Mouse (Mus musculus): ENCODE data around the gene Aven. TPM values are rescaled to one million over a fixed set of nuclear protein-coding genes. Genes with fewer than 3 reads are reported as not detected.

Gene Aven
- polyA plus RNA-seq, 1 experiment from 2014 or later = 8.7 TPM

- ATAC-seq (ENCODE audit: insufficient number of reproducible peaks, insufficient read depth, low FRiP score, low TSS enrichment) = no peak
- Histone ChIP-seq H3K27ac (no peak overlapping the region), H3K4me1 (no peaks in the 10 kb centered on the region), H3K9me3 (no peaks in the 10 kb centered on the region), H3K9ac (no peak overlapping the region), H3K36me3 (no peaks in the 10 kb centered on the region), H3K4me3 (no peak overlapping the region), H3K4me2 (replicated peaks) (no peak overlapping the region), H3K27me3 (no peaks in the 10 kb centered on the region)
- 35% methylated on average over 3 of the region's 3 CpGs for WGBS
Observed at GRCm38 (mm10) chr2:112617206-112617605, 124.4 kb downstream of the Aven start.

DNA sequence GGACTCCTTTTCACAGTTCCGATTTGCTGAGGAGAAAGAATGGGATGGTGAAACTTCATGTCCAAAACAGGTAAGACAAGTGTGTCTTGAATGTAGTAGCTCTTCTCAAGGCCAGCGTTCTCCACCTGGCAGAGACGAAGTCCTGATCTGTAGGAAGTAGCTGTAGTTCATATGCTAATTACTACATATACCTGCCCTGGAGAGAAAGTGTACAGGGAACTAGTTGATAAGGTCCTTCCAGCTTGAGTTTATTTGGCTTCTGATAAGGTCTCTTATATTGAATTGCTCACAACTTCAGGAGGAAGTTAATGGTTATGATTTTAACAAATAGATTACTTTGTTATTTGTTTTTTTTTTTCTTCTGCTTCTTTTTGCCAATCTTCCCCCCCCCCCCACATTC is 132.4 kb downstream of the Aven start:
- Histone ChIP-seq H3K9ac (no peak overlapping the region), H3K4me3 (no peak overlapping the region), H3K36me3 (no peaks in the 10 kb centered on the region), H3K9me3 (no peaks in the 10 kb centered on the region), H3K4me2 (replicated peaks) (no peak overlapping the region), H3K4me1 (no peaks in the 10 kb centered on the region), H3K27ac (no peak overlapping the region), H3K27me3 (no peaks in the 10 kb centered on the region)
- ATAC-seq (ENCODE audit: insufficient number of reproducible peaks, insufficient read depth, low FRiP score, low TSS enrichment) = no peak
- WGBS = 81% methylated on average over 3 of the region's 3 CpGs

DNA sequence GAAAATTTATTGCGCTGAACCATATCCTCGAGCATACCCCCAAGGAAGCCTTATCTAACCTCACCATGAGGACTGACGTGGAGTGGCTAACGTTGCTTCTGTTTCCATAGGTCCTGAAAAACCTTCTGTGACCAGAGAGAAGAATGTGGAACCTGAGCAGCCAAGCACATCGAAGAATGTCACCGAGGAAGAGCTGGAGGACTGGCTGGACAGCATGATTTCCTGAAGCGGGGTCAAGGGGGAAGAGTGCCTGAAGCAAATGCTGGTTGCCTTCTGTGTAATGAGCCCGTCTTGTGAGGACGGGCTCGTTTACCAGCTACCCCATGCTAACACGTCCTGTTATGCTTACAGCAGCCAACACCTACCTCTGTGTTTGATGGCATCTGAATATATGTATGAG is 137.9 kb downstream of the Aven start:
- Histone ChIP-seq H3K4me3 (no peak overlapping the region), H3K27me3 (no peaks in the 10 kb centered on the region), H3K4me1 (no peaks in the 10 kb centered on the region), H3K9me3 (no peaks in the 10 kb centered on the region), H3K4me2 (replicated peaks) (no peak overlapping the region), H3K27ac (no peak overlapping the region), H3K36me3 (no peaks in the 10 kb centered on the region), H3K9ac (no peak overlapping the region)
- 77% methylated on average over 11 of the region's 11 CpGs for WGBS
- no peak for ATAC-seq (ENCODE audit: insufficient number of reproducible peaks, insufficient read depth, low FRiP score, low TSS enrichment)

GRCm38 (mm10) chr2:112632536-112632935 is 139.8 kb downstream of the Aven start:
- H3K4me2 ChIP-seq (replicated peaks) = no peak overlapping the region
- H3K9ac ChIP-seq = no peak overlapping the region
- 92% methylated on average over 9 of the region's 9 CpGs for WGBS
- H3K27ac ChIP-seq = no peak overlapping the region
- no peak overlapping the region for H3K4me3 ChIP-seq
- no peaks in the 10 kb centered on the region for H3K36me3 ChIP-seq
- H3K27me3 ChIP-seq = no peaks in the 10 kb centered on the region
- no peaks in the 10 kb centered on the region for H3K9me3 ChIP-seq
- no peaks in the 10 kb centered on the region for H3K4me1 ChIP-seq
- ATAC-seq (ENCODE audit: insufficient number of reproducible peaks, insufficient read depth, low FRiP score, low TSS enrichment) = no peak

DNA sequence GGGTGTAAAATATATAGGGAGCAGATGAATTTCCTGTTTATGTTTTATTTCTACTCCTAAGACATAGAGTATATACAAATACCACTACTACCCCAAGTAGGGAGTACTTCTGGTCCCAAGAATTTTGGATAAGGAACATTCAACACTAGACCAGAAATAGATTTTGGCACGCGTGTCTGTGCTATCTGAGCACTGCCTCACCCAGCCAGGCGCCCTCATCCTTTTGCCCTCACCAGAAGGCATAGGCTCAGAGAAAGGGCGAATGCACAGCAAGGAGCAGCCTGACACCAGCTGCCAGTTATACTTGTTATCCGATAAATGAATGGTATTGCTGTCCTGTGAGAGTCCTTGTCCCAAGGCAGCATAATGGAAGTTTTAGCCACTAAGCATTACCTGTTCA is 144.4 kb downstream of the Aven start:
- no peaks in the 10 kb centered on the region for H3K36me3 ChIP-seq
- 89% methylated on average over 5 of the region's 5 CpGs for WGBS
- H3K4me2 ChIP-seq (replicated peaks) = no peak overlapping the region
- no peaks in the 10 kb centered on the region for H3K9me3 ChIP-seq
- no peaks in the 10 kb centered on the region for H3K27me3 ChIP-seq
- H3K4me1 ChIP-seq = no peaks in the 10 kb centered on the region
- ATAC-seq (ENCODE audit: insufficient number of reproducible peaks, insufficient read depth, low FRiP score, low TSS enrichment) = no peak
- no peak overlapping the region for H3K9ac ChIP-seq
- no peak overlapping the region for H3K27ac ChIP-seq
- H3K4me3 ChIP-seq = no peak overlapping the region

DNA sequence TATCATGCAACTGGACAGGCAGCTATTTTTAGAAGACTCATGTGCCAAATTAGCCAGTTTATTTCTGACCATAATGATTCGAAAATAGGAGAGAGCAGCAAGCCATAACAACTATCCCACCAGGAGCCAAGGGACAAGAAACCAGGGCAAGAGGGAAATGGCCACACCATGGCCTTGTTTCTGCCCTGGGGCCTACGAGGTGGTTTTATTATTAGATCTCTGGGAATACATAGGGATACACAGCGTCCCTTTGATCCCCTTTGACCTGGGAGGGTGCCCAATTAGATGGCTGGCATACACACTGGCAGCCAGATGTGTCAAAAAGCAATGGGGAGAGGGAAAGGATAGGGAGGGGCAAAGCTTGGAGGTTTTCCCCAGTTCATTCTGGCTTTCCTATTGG is 161.1 kb downstream of the Aven start:
- H3K27ac ChIP-seq = no peak overlapping the region
- ATAC-seq (ENCODE audit: insufficient number of reproducible peaks, insufficient read depth, low FRiP score, low TSS enrichment) = no peak

GRCm38 (mm10) chr2:112656131-112656530 is 163.4 kb downstream of the Aven start:
- WGBS = 60% methylated on average over 5 of the region's 5 CpGs
- Histone ChIP-seq H3K9me3 (no peaks in the 10 kb centered on the region), H3K36me3 (no peaks in the 10 kb centered on the region), H3K9ac (no peak overlapping the region), H3K4me3 (no peak overlapping the region), H3K4me1 (no peaks in the 10 kb centered on the region), H3K4me2 (replicated peaks) (no peak overlapping the region), H3K27me3 (no peaks in the 10 kb centered on the region), H3K27ac (no peak overlapping the region)
- no peak for ATAC-seq (ENCODE audit: insufficient number of reproducible peaks, insufficient read depth, low FRiP score, low TSS enrichment)

More for the DNA sequence above, 161.1 kb downstream of the Aven start:
- no peaks in the 10 kb centered on the region for H3K27me3 ChIP-seq
- no peak overlapping the region for H3K4me2 ChIP-seq (replicated peaks)
- H3K36me3 ChIP-seq = no peaks in the 10 kb centered on the region
- H3K9me3 ChIP-seq = no peaks in the 10 kb centered on the region
- no peak overlapping the region for H3K4me3 ChIP-seq
- no peak overlapping the region for H3K9ac ChIP-seq
- no peaks in the 10 kb centered on the region for H3K4me1 ChIP-seq
- WGBS = 68% methylated on average over 3 of the region's 3 CpGs

- Histone ChIP-seq H3K36me3 (no peaks in the 10 kb centered on the region), H3K9ac (no peak overlapping the region), H3K27ac (no peak overlapping the region), H3K9me3 (no peaks in the 10 kb centered on the region), H3K27me3 (no peaks in the 10 kb centered on the region), H3K4me1 (no peaks in the 10 kb centered on the region), H3K4me2 (replicated peaks) (no peak overlapping the region), H3K4me3 (no peak overlapping the region)
- ATAC-seq (ENCODE audit: insufficient number of reproducible peaks, insufficient read depth, low FRiP score, low TSS enrichment) = no peak
- WGBS = 76% methylated on average over 3 of the region's 3 CpGs
Observed at GRCm38 (mm10) chr2:112669461-112669860, 176.7 kb downstream of the Aven start.

DNA sequence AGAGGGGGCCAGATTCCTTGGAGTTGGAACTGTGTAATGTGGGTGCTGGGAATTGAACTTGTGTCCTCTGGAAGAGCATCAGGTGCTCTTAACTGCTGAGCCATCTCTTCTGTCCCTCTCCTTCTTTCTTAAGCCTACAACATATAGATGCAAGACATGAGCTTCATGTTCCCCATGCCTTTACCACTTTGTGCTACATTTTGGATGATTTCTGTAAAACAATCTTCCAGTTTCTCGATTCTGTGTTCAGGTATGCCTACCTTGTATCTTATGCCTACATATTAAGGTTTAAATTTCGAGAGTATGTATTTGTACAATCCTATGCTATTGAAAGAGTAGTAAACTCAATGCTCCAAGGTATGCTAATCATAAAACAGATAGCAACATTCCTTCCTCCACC is 183.4 kb downstream of the Aven start:
- H3K4me2 ChIP-seq (replicated peaks) = no peak overlapping the region
- no peak for ATAC-seq (ENCODE audit: insufficient number of reproducible peaks, insufficient read depth, low FRiP score, low TSS enrichment)
- H3K27me3 ChIP-seq = no peaks in the 10 kb centered on the region
- 90% methylated on average over 2 of the region's 2 CpGs for whole genome bisulfite sequencing
- H3K4me3 ChIP-seq = no peak overlapping the region
- no peak overlapping the region for H3K27ac ChIP-seq
- no peak overlapping the region for H3K9ac ChIP-seq
- no peaks in the 10 kb centered on the region for H3K36me3 ChIP-seq
- no peaks in the 10 kb centered on the region for H3K9me3 ChIP-seq
- no peaks in the 10 kb centered on the region for H3K4me1 ChIP-seq

DNA sequence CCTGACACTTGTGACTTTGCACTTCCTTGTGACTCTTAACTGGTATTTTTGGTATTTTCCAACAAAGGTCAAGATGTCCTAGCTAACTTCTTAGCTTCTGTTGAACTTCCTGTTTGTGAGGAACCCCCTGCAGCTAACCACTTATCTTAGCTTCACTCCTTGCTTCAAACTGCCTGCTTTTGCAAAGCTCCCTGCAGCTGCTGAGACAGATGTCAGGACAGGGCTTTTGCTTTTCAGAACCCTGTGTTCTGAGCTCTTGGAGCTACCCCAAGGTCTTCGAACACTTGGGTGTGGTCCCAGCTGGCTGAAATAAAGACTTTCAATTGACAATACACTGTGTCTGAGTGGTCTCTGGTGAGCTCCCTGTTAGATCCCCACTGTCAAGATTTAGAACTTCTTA is 184.0 kb downstream of the Aven start:
- H3K9me3 ChIP-seq = no peaks in the 10 kb centered on the region
- 54% methylated on average over 1 of the region's 1 CpGs for WGBS
- H3K4me2 ChIP-seq (replicated peaks) = no peak overlapping the region
- H3K4me1 ChIP-seq = no peaks in the 10 kb centered on the region
- H3K27ac ChIP-seq = no peak overlapping the region
- ATAC-seq (ENCODE audit: insufficient number of reproducible peaks, insufficient read depth, low FRiP score, low TSS enrichment) = no peak
- H3K27me3 ChIP-seq = no peaks in the 10 kb centered on the region
- no peaks in the 10 kb centered on the region for H3K36me3 ChIP-seq
- H3K4me3 ChIP-seq = no peak overlapping the region
- H3K9ac ChIP-seq = no peak overlapping the region

GRCm38 (mm10) chr2:112677246-112677645 is 184.5 kb downstream of the Aven start:
- 51% methylated on average over 1 of the region's 1 CpGs for WGBS
- Histone ChIP-seq H3K27ac (no peak overlapping the region), H3K9me3 (no peaks in the 10 kb centered on the region), H3K4me3 (no peak overlapping the region), H3K9ac (no peak overlapping the region), H3K27me3 (no peaks in the 10 kb centered on the region), H3K36me3 (no peaks in the 10 kb centered on the region), H3K4me2 (replicated peaks) (no peak overlapping the region), H3K4me1 (no peaks in the 10 kb centered on the region)
- ATAC-seq (ENCODE audit: insufficient number of reproducible peaks, insufficient read depth, low FRiP score, low TSS enrichment) = no peak

GRCm38 (mm10) chr2:112681817-112682216 is 189.1 kb downstream of the Aven start:
- H3K4me1 ChIP-seq = no peaks in the 10 kb centered on the region
- no peak overlapping the region for H3K9ac ChIP-seq
- no peaks in the 10 kb centered on the region for H3K36me3 ChIP-seq
- WGBS = 81% methylated on average over 5 of the region's 5 CpGs
- no peaks in the 10 kb centered on the region for H3K27me3 ChIP-seq
- H3K27ac ChIP-seq = no peak overlapping the region
- no peak for ATAC-seq (ENCODE audit: insufficient number of reproducible peaks, insufficient read depth, low FRiP score, low TSS enrichment)
- H3K9me3 ChIP-seq = no peaks in the 10 kb centered on the region
- H3K4me2 ChIP-seq (replicated peaks) = no peak overlapping the region
- H3K4me3 ChIP-seq = no peak overlapping the region
